Mouse (Mus musculus): ENCODE measurements around the gene Spin2d. TPM values are rescaled to one million over a fixed set of nuclear protein-coding genes. Genes with fewer than 3 reads are reported as not detected.

Spin2d gene
- total RNA-seq (2023): not detected

GRCm38 (mm10) chrX:73176889-73177288, at the start of gene Spin2d:
Gene Spin2d (minus strand): TSS chrX:73176989.

GRCm38 (mm10) chrX:73213819-73214564, 37.2 kb upstream of the Spin2d start, which contains the start of gene Xlr4b:
Gene Xlr4b (plus strand): TSS chrX:73214333.

GRCm38 (mm10) chrX:73191934-73192333, 15.1 kb upstream of the Spin2d start, which contains the start of gene Xlr3b:
Gene Xlr3b (plus strand): TSS chrX:73192207.

GRCm38 (mm10) chrX:73149350-73149749, 27.4 kb downstream of the Spin2d start, which contains the start of gene DXBay18:
Gene DXBay18 (minus strand): TSS chrX:73149450.

GRCm38 (mm10) chrX:73148496-73148895, 28.3 kb downstream of the Spin2d start, which contains the start of gene Xlr5b:
Gene Xlr5b (plus strand): TSS chrX:73148796.

Other genes with a start within 250 kb of the Spin2d start
- 0.64 TPM for gene Zfp185, start 189.7 kb downstream of the Spin2d start, total RNA-seq (2023)
- gene Pnma5, start 139.9 kb downstream of the Spin2d start, total RNA-seq (2023): 2.3 TPM
- not detected for gene Pnma3, start 112.2 kb downstream of the Spin2d start, total RNA-seq (2023)
- gene Xlr4a, start 94.5 kb downstream of the Spin2d start, total RNA-seq (2023): 62.9 TPM
- 2.2 TPM for gene Xlr3a, start 79.9 kb downstream of the Spin2d start, total RNA-seq (2023)
- 1.3 TPM for gene Gm14685, start 59.9 kb downstream of the Spin2d start, total RNA-seq (2023)
- not detected for gene Xlr5b, start 28.2 kb downstream of the Spin2d start, total RNA-seq (2023)
- gene DXBay18, start 27.5 kb downstream of the Spin2d start, total RNA-seq (2023): 2.3 TPM
- gene Xlr3b, start 15.2 kb upstream of the Spin2d start, total RNA-seq (2023): 22.6 TPM
- gene Xlr4b, start 37.3 kb upstream of the Spin2d start, total RNA-seq (2023): 89.3 TPM
- gene F8a, start 51.3 kb upstream of the Spin2d start, total RNA-seq (2023): 13.8 TPM
- 51.9 TPM for gene Xlr4c, start 66.1 kb upstream of the Spin2d start, total RNA-seq (2023)
- not detected for gene Xlr3c, start 88.4 kb upstream of the Spin2d start, total RNA-seq (2023)
- gene Xlr5a, start 116.0 kb upstream of the Spin2d start, total RNA-seq (2023): not detected
- not detected for gene Xlr5c, start 116.0 kb upstream of the Spin2d start, total RNA-seq (2023)
- gene Gm45015, start 159.9 kb upstream of the Spin2d start, total RNA-seq (2023): not detected
- gene Zfp275, start 165.6 kb upstream of the Spin2d start, total RNA-seq (2023): 40.1 TPM
- gene Gm18336, start 221.7 kb upstream of the Spin2d start, total RNA-seq (2023): not detected
- not detected for gene Zfp92, start 234.1 kb upstream of the Spin2d start, total RNA-seq (2023)